Mouse (Mus musculus) limb, embryonic 10.5 days (tissue): ENCODE measurements around the gene Rab8b. TPM values are rescaled to one million over a fixed set of nuclear protein-coding genes. Genes with fewer than 3 reads are reported as not detected.
"Not testable (repeated sequence)": the region's sequence is repeated elsewhere in the genome, so short reads cannot be mapped to it uniquely, and the experiment has no call there.

ENCODE experiments used
- DNase-seq: peaks from one replicate; pipeline ENCODE4 v3.0.0-alpha.2; 2017; ENCODE audit warnings: low spot score
- H3K27ac ChIP-seq: fragments of 300-500 bp; sonication (generic); 2 replicates; pipeline ENCODE4 v1.5.1; 2016; ENCODE audit warnings: mild to moderate bottlenecking
- H3K27me3 ChIP-seq: fragments of 300-500 bp; sonication (generic); 2 replicates; pipeline ENCODE4 v1.6.1; 2016; ENCODE audit warnings: low read depth, mild to moderate bottlenecking; ENCODE audit not compliant: poor library complexity, severe bottlenecking
- H3K36me3 ChIP-seq: fragments of 300-500 bp; sonication (generic); 2 replicates; pipeline ENCODE4 v1.6.1; 2016; ENCODE audit warnings: mild to moderate bottlenecking, moderate library complexity
- H3K4me1 ChIP-seq: fragments of 300-500 bp; sonication (generic); 2 replicates; pipeline ENCODE4 v1.6.1; 2016
- H3K4me3 ChIP-seq: fragments of 300-500 bp; sonication (generic); 2 replicates; pipeline ENCODE4 v1.5.1; 2016; ENCODE audit warnings: mild to moderate bottlenecking, moderate library complexity
- H3K9me3 ChIP-seq: fragments of 300-500 bp; sonication (generic); replicated peaks from 2 replicates; pipeline ENCODE4 v1.6.1; 2016; ENCODE audit warnings: mild to moderate bottlenecking
- WGBS: fragments of 180-500 bp; shearing (Covaris S2); methylation state at CpG from one replicate; pipeline ENCODE4 v1.1.7; 2016; 5-methylcytosine and 5-hydroxymethylcytosine counted together
- polyA plus RNA-seq: library from polyadenylated mRNA; unstranded; fragments of >200 nt; fragmentation: Nextera tagmentation; extraction: Ambion mirVana; gene quantifications from 2 replicates; pipeline ENCODE4 v1.2.1, GENCODE M21; 2016

Rab8b gene
- polyA plus RNA-seq, 1 experiment from 2014 or later = 14.9 TPM

GRCm38 (mm10) chr9:66874297-66874696 lies 45.2 kb downstream of the Rab8b start:
- 95% methylated on average over 5 of the region's 5 CpGs for WGBS

GRCm38 (mm10) chr9:66873531-66873930 lies 46.0 kb downstream of the Rab8b start:
- DNase-seq = no peak
- H3K4me3 ChIP-seq = no peak overlapping the region
- no peak overlapping the region for H3K27ac ChIP-seq
- H3K4me1 ChIP-seq = no peaks in the 10 kb centered on the region
- H3K36me3 ChIP-seq = peaks cover 11% of the 10 kb centered on the region
- H3K9me3 ChIP-seq = 0 out of 2 replicates have a peak, but pooled peaks cover 3% of the 10 kb centered on the region
- H3K27me3 ChIP-seq = no peaks in the 10 kb centered on the region

More at GRCm38 (mm10) chr9:66874297-66874696, 45.2 kb downstream of the Rab8b start:
- DNase-seq = no peak
- peaks cover 11% of the 10 kb centered on the region for H3K36me3 ChIP-seq
- no peaks in the 10 kb centered on the region for H3K27me3 ChIP-seq
- H3K27ac ChIP-seq = no peak overlapping the region
- no peaks in the 10 kb centered on the region for H3K4me1 ChIP-seq
- no peak overlapping the region for H3K4me3 ChIP-seq
- 0 out of 2 replicates have a peak, but pooled peaks cover 3% of the 10 kb centered on the region for H3K9me3 ChIP-seq

- H3K4me3 ChIP-seq, H3K4me1 ChIP-seq, H3K9me3 ChIP-seq, H3K27ac ChIP-seq, DNase-seq, H3K27me3 ChIP-seq: not testable (repeated sequence)
- peaks cover 11% of the 10 kb centered on the region for H3K36me3 ChIP-seq
- WGBS = 81% methylated on average over 2 of the region's 2 CpGs
These were observed 46.5 kb downstream of the Rab8b start for GRCm38 (mm10) chr9:66873009-66873408.

- no peak for DNase-seq
- 0 out of 2 replicates have a peak, but pooled peaks cover 3% of the 10 kb centered on the region for H3K9me3 ChIP-seq
- no peaks in the 10 kb centered on the region for H3K27me3 ChIP-seq
- H3K36me3 ChIP-seq = peaks cover 11% of the 10 kb centered on the region
- 88% methylated on average over 10 of the region's 10 CpGs for WGBS
- no peak overlapping the region for H3K4me3 ChIP-seq
- no peaks in the 10 kb centered on the region for H3K4me1 ChIP-seq
- no peak overlapping the region for H3K27ac ChIP-seq
These were observed 47.3 kb downstream of the Rab8b start for GRCm38 (mm10) chr9:66872015-66872727.

GRCm38 (mm10) chr9:66864708-66865107 lies 54.8 kb downstream of the Rab8b start:
- no peak for DNase-seq
- H3K27ac ChIP-seq = no peak overlapping the region
- H3K27me3 ChIP-seq = no peaks in the 10 kb centered on the region
- H3K9me3 ChIP-seq = no peaks in the 10 kb centered on the region
- H3K4me3 ChIP-seq = no peak overlapping the region
- peaks cover 13% of the 10 kb centered on the region for H3K36me3 ChIP-seq
- peaks cover 7% of the 10 kb centered on the region; the same call in 1 of the 2 replicates for H3K4me1 ChIP-seq
- 75% methylated on average over 3 of the region's 3 CpGs for WGBS

- H3K4me1 ChIP-seq = peaks cover 7% of the 10 kb centered on the region; the same call in 1 of the 2 replicates
- no peak for DNase-seq
- 86% methylated on average over 3 of the region's 3 CpGs for WGBS
- no peaks in the 10 kb centered on the region for H3K27me3 ChIP-seq
- H3K27ac ChIP-seq = no peak overlapping the region
- H3K9me3 ChIP-seq = no peaks in the 10 kb centered on the region
- peaks cover 25% of the 10 kb centered on the region for H3K36me3 ChIP-seq
- no peak overlapping the region for H3K4me3 ChIP-seq
These were observed 56.0 kb downstream of the Rab8b start for GRCm38 (mm10) chr9:66863456-66863855.

GRCm38 (mm10) chr9:66862202-66862601 lies 57.3 kb downstream of the Rab8b start:
- peaks cover 7% of the 10 kb centered on the region; the same call in 1 of the 2 replicates for H3K4me1 ChIP-seq
- H3K27me3 ChIP-seq = no peaks in the 10 kb centered on the region
- DNase-seq = no peak
- H3K27ac ChIP-seq = no peak overlapping the region
- no peak overlapping the region for H3K4me3 ChIP-seq
- WGBS = 95% methylated on average over 4 of the region's 4 CpGs
- no peaks in the 10 kb centered on the region for H3K9me3 ChIP-seq
- peaks cover 30% of the 10 kb centered on the region for H3K36me3 ChIP-seq

- DNase-seq = no peak
- Histone ChIP-seq H3K9me3 (no peaks in the 10 kb centered on the region), H3K4me3 (no peak overlapping the region), H3K27ac (no peak overlapping the region), H3K4me1 (peaks cover 7% of the 10 kb centered on the region; the same call in 1 of the 2 replicates), H3K27me3 (no peaks in the 10 kb centered on the region), H3K36me3 (peaks cover 30% of the 10 kb centered on the region)
- 86% methylated on average over 5 of the region's 5 CpGs for WGBS
These were observed 58.3 kb downstream of the Rab8b start for GRCm38 (mm10) chr9:66861104-66861767.

- H3K27me3 ChIP-seq = no peaks in the 10 kb centered on the region
- H3K27ac ChIP-seq = no peak overlapping the region
- H3K36me3 ChIP-seq = peaks cover 30% of the 10 kb centered on the region
- peaks cover 10% of the 10 kb centered on the region for H3K4me1 ChIP-seq
- 89% methylated on average over 5 of the region's 5 CpGs for WGBS
- no peak for DNase-seq
- no peaks in the 10 kb centered on the region for H3K9me3 ChIP-seq
- no peak overlapping the region for H3K4me3 ChIP-seq
These were observed 60.0 kb downstream of the Rab8b start for GRCm38 (mm10) chr9:66859523-66859922.

- no peak overlapping the region for H3K4me3 ChIP-seq
- no peak overlapping the region for H3K27ac ChIP-seq
- H3K4me1 ChIP-seq = peaks cover 3% of the 10 kb centered on the region; the same call in 1 of the 2 replicates
- peaks cover 36% of the 10 kb centered on the region for H3K36me3 ChIP-seq
- 43% methylated on average over 7 of the region's 7 CpGs for WGBS
- no peaks in the 10 kb centered on the region for H3K27me3 ChIP-seq
- H3K9me3 ChIP-seq = no peaks in the 10 kb centered on the region
- no peak for DNase-seq
These were observed 63.6 kb downstream of the Rab8b start for GRCm38 (mm10) chr9:66855865-66856264.

- DNase-seq = no peak
- H3K4me3 ChIP-seq = no peak overlapping the region
- 63% methylated on average over 6 of the region's 6 CpGs for WGBS
- H3K9me3 ChIP-seq = no peaks in the 10 kb centered on the region
- peaks cover 3% of the 10 kb centered on the region; the same call in 1 of the 2 replicates for H3K4me1 ChIP-seq
- peaks cover 17% of the 10 kb centered on the region for H3K36me3 ChIP-seq
- no peaks in the 10 kb centered on the region for H3K27me3 ChIP-seq
- H3K27ac ChIP-seq = no peak overlapping the region
These were observed 66.9 kb downstream of the Rab8b start for GRCm38 (mm10) chr9:66852592-66852991.

- 86% methylated on average over 5 of the region's 5 CpGs for WGBS
- Histone ChIP-seq H3K4me1 (peaks cover 2% of the 10 kb centered on the region; the same call in 1 of the 2 replicates), H3K4me3 (no peak overlapping the region), H3K36me3 (peaks cover 31% of the 10 kb centered on the region), H3K27ac (no peak overlapping the region), H3K9me3 (no peaks in the 10 kb centered on the region), H3K27me3 (no peaks in the 10 kb centered on the region)
- DNase-seq = no peak
These were observed 68.5 kb downstream of the Rab8b start for GRCm38 (mm10) chr9:66850966-66851365.

- no peak overlapping the region for H3K27ac ChIP-seq
- H3K4me3 ChIP-seq = no peak overlapping the region
- no peaks in the 10 kb centered on the region for H3K27me3 ChIP-seq
- no peak for DNase-seq
- no peaks in the 10 kb centered on the region for H3K4me1 ChIP-seq
- no peaks in the 10 kb centered on the region for H3K9me3 ChIP-seq
- peaks cover 29% of the 10 kb centered on the region for H3K36me3 ChIP-seq
- WGBS = 96% methylated on average over 5 of the region's 5 CpGs
These were observed 72.7 kb downstream of the Rab8b start for GRCm38 (mm10) chr9:66846822-66847221.
